Mouse (Mus musculus) small intestine, adult 2 months (tissue): ENCODE data around the gene Ifi202b.
"Not testable (repeated sequence)": the region's sequence is repeated elsewhere in the genome, so short reads cannot be mapped to it uniquely, and the experiment has no call there.

Experiments used
- CTCF ChIP-seq: fragments of 200-500 bp; IDR thresholded peaks from 2 replicates; pipeline ENCODE4 v1.5.1; 2012; ENCODE audit warnings: low read depth, mild to moderate bottlenecking, control low read depth, inconsistent platforms, low read length, moderate library complexity, mixed read lengths; ENCODE audit not compliant: insufficient replicate concordance, insufficient read length; ENCODE audit errors: extremely low read depth
- POLR2A ChIP-seq: fragments of 200-500 bp; IDR thresholded peaks from 2 replicates; pipeline ENCODE4 v1.6.1; 2012; ENCODE audit warnings: low read depth, mild to moderate bottlenecking, control low read depth, inconsistent platforms, low read length, moderate library complexity

DNA sequence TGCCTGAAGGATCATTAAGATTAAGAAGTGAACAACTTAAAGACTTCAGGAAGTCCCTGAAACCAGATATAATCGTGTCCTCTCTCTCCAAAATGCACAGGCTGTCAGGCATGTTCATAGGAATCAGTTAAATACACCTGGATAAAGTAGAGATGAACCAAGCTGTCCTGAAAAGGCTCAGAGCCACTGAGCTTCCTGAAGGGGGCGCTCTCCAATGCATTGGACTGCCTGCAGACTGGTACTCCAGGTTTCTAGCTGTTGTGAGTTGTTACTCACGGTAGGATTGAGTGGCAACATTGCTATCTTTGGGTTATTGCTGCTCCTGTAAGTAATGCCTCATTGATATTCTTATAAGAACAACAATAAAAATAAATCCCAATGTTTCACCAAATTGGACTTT lies 63.3 kb downstream of the Ifi202b start:
- not testable (repeated sequence) for TF ChIP-seq POLR2A, CTCF
